ENCODE assay signal across 10 mouse cellular contexts in the genomic region with DNA sequence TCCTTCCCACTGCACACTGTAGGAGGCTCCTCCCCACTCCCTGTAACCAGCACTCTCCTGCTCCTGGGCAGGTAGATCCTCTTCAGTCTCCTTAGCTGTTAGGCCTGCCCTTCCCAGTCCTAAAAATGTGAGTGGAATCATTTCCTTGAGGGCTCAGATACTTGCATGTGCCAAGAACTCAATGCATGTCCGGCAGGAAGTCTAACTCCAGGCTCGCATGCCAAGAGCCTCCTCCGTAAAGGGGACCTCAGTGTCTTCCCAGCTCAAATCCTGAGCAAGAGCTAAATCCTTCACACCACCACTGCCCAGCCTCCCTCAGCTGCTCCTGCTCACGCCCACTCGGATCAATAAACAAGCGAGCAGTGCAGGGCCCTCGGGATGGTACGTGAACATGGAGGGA. TPM values are rescaled to one million over a fixed set of nuclear protein-coding genes. Genes with fewer than 3 reads are reported as not detected.
DNase-seq lines count a peak whose midpoint lies in the region; ATAC-seq and TF ChIP-seq lines count a peak whose summit lies in the region.
"Had no signal": no experiment of that assay in that cellular context is flagged by ENCODE, and none has a peak within 500 bp of the region (broad histone marks: within the 10 kb centered on the region; RNA-seq: fewer than 3 reads in every experiment).

No protein-coding gene starts in this region.

- H3K27ac ChIP-seq in hindbrain, embryonic 10.5 days: peak overlapping the region; percentile 3
- H3K27ac ChIP-seq in hindbrain, embryonic 13.5 days: no peak overlapping the region
- H3K27ac ChIP-seq in embryonic fibroblast, embryonic 13.5 days (ENCODE audit: insufficient read depth, low read length): peak overlapping the region; percentile 1; the same call in 1 of the 2 replicates
- H3K27ac ChIP-seq in lung, postnatal 0 days (ENCODE audit: low read length): peak overlapping the region; percentile 38
- no peak overlapping the region for H3K27ac ChIP-seq in midbrain, embryonic 15.5 days
- H3K27ac ChIP-seq: layer of hippocampus, adult 2 months had no signal

- no peak overlapping the region for H3K4me3 ChIP-seq in hindbrain, embryonic 10.5 days
- no peak overlapping the region for H3K4me3 ChIP-seq in hindbrain, embryonic 13.5 days
- no peak overlapping the region for H3K4me3 ChIP-seq in embryonic fibroblast, embryonic 13.5 days (ENCODE audit: insufficient read depth, low read length)
- H3K4me3 ChIP-seq in lung, postnatal 0 days (ENCODE audit: low read depth, low read length): no peak overlapping the region
- no peak overlapping the region for H3K4me3 ChIP-seq in midbrain, embryonic 15.5 days
- H3K4me3 ChIP-seq: layer of hippocampus, adult 2 months had no signal

- no peaks in the 10 kb centered on the region for H3K27me3 ChIP-seq in hindbrain, embryonic 10.5 days (ENCODE audit: insufficient read depth, poor library complexity, severe bottlenecking)
- H3K27me3 ChIP-seq in hindbrain, embryonic 13.5 days: 0 out of 2 replicates have a peak, but pooled peaks cover 2% of the 10 kb centered on the region
- H3K27me3 ChIP-seq in lung, postnatal 0 days (replicated peaks; ENCODE audit: insufficient read depth, low read length): no peaks in the 10 kb centered on the region
- H3K27me3 ChIP-seq in midbrain, embryonic 15.5 days (replicated peaks): no peaks in the 10 kb centered on the region

- H3K9me3 ChIP-seq in hindbrain, embryonic 10.5 days: no peaks in the 10 kb centered on the region
- H3K9me3 ChIP-seq in hindbrain, embryonic 13.5 days: no peaks in the 10 kb centered on the region
- H3K9me3 ChIP-seq in lung, postnatal 0 days (ENCODE audit: low read length): no peaks in the 10 kb centered on the region
- no peaks in the 10 kb centered on the region for H3K9me3 ChIP-seq in midbrain, embryonic 15.5 days

- ATAC-seq in hindbrain, embryonic 13.5 days (ENCODE audit: low FRiP score): no peak
- no peak for ATAC-seq in lung, postnatal 0 days
- no peak for ATAC-seq in midbrain, embryonic 15.5 days (replicated peaks)

- TF ChIP-seq POLR2A in embryonic fibroblast, embryonic 13.5 days (IDR thresholded peaks at IDR 0.05; ENCODE audit: low read depth, low read length): no peak

- H3K9ac ChIP-seq in hindbrain, embryonic 13.5 days: no peak overlapping the region
- H3K9ac ChIP-seq in lung, postnatal 0 days (replicated peaks; ENCODE audit: low read depth): peak overlapping the region; percentile 13
- no peak overlapping the region for H3K9ac ChIP-seq in midbrain, embryonic 15.5 days

- no peak for DNase-seq in hindbrain, embryonic 10.5 days (ENCODE audit: low spot score)
- DNase-seq in kidney, adult 9 months: peak; percentile 67
- peak; percentile 48 for DNase-seq in lung, postnatal 0 days (ENCODE audit: low spot score)
- DNase-seq in retina, embryonic 14.5 days (ENCODE audit: low spot score): no peak
- DNase-seq in B cell, adult 2 months: no peak
- DNase-seq: right cerebral cortex, postnatal 25 days had no signal

- no peak for TF ChIP-seq EP300 in lung, postnatal 0 days (IDR thresholded peaks at IDR 0.05)

- peaks cover 62% of the 10 kb centered on the region for H3K4me1 ChIP-seq in hindbrain, embryonic 10.5 days (replicated peaks)
- H3K4me1 ChIP-seq in hindbrain, embryonic 13.5 days (replicated peaks): peaks cover 30% of the 10 kb centered on the region
- peaks cover 13% of the 10 kb centered on the region for H3K4me1 ChIP-seq in embryonic fibroblast, embryonic 13.5 days (ENCODE audit: control insufficient read depth, insufficient read depth, low read length)
- H3K4me1 ChIP-seq in lung, postnatal 0 days (ENCODE audit: insufficient read depth, low read depth, low read length): peaks cover 14% of the 10 kb centered on the region; the same call in 1 of the 2 replicates
- H3K4me1 ChIP-seq in midbrain, embryonic 15.5 days: no peaks in the 10 kb centered on the region; the same call in 1 of the 2 replicates

- no peak overlapping the region for H3K4me2 ChIP-seq in hindbrain, embryonic 13.5 days
- peak overlapping the region; percentile 20 for H3K4me2 ChIP-seq in lung, postnatal 0 days (replicated peaks; ENCODE audit: low read depth, low read length)
- H3K4me2 ChIP-seq in midbrain, embryonic 15.5 days: no peak overlapping the region

- H3K36me3 ChIP-seq in hindbrain, embryonic 10.5 days: peaks cover 49% of the 10 kb centered on the region
- H3K36me3 ChIP-seq in hindbrain, embryonic 13.5 days: no peaks in the 10 kb centered on the region
- 0 out of 2 replicates have a peak, but pooled peaks cover 14% of the 10 kb centered on the region for H3K36me3 ChIP-seq in lung, postnatal 0 days (ENCODE audit: insufficient read depth, low read length)
- H3K36me3 ChIP-seq in midbrain, embryonic 15.5 days (replicated peaks): no peaks in the 10 kb centered on the region

- 49% methylated on average over 8 of the region's 8 CpGs for WGBS in hindbrain, embryonic 10.5 days
- WGBS in hindbrain, embryonic 13.5 days: 49% methylated on average over 8 of the region's 8 CpGs
- 29% methylated on average over 8 of the region's 8 CpGs for WGBS in lung, postnatal 0 days
- 62% methylated on average over 8 of the region's 8 CpGs for WGBS in midbrain, embryonic 15.5 days

- no peak for TF ChIP-seq CTCF in embryonic fibroblast, embryonic 13.5 days (IDR thresholded peaks at IDR 0.05; ENCODE audit: borderline replicate concordance, insufficient read depth, low read length)
- TF ChIP-seq CTCF in lung, postnatal 0 days (IDR thresholded peaks at IDR 0.05): no peak

RNA-seq across cellular contexts. Expression of a gene that starts 1.0 kb away (rescaled TPM):
- 1.3 and 2.7 TPM in 2 replicates for polyA plus RNA-seq in hindbrain, embryonic 10.5 days (2016; fragmentation: Nextera tagmentation; extraction: Ambion mirVana)
- 0.36 and 1.7 TPM in 2 replicates for polyA plus RNA-seq in hindbrain, embryonic 13.5 days (2015; fragmentation: Nextera tagmentation; extraction: Ambion mirVana)
- polyA plus RNA-seq in embryonic fibroblast, embryonic 13.5 days (2011; ENCODE audit: insufficient read length, low read depth, missing spikeins): 3.0 TPM in 1 of 2 replicates, not detected in the other
- polyA plus RNA-seq in lung, postnatal 0 days (2015; fragmentation: Nextera tagmentation; extraction: Ambion mirVana): 1.6 and 1.8 TPM in 2 replicates
- polyA plus RNA-seq in midbrain, embryonic 15.5 days (2015; fragmentation: Nextera tagmentation; extraction: Ambion mirVana): 0.65 and 1.1 TPM in 2 replicates

RNA-seq across cellular contexts. Expression of a gene that starts 4.7 kb away (rescaled TPM):
- 0.35 and 0.80 TPM in 2 replicates for polyA plus RNA-seq in hindbrain, embryonic 10.5 days (2016; fragmentation: Nextera tagmentation; extraction: Ambion mirVana)
- not detected in 2 replicates for polyA plus RNA-seq in hindbrain, embryonic 13.5 days (2015; fragmentation: Nextera tagmentation; extraction: Ambion mirVana)
- polyA plus RNA-seq in embryonic fibroblast, embryonic 13.5 days (2011; ENCODE audit: insufficient read length, low read depth, missing spikeins): not detected in 2 replicates
- polyA plus RNA-seq in lung, postnatal 0 days (2015; fragmentation: Nextera tagmentation; extraction: Ambion mirVana): 0.31 TPM in 1 of 2 replicates, not detected in the other
- not detected in 2 replicates for polyA plus RNA-seq in midbrain, embryonic 15.5 days (2015; fragmentation: Nextera tagmentation; extraction: Ambion mirVana)

RNA-seq across cellular contexts. Expression of a gene that starts 4.7 kb away (rescaled TPM):
- 388 and 494 TPM in 2 replicates for polyA plus RNA-seq in hindbrain, embryonic 10.5 days (2016; fragmentation: Nextera tagmentation; extraction: Ambion mirVana)
- polyA plus RNA-seq in hindbrain, embryonic 13.5 days (2015; fragmentation: Nextera tagmentation; extraction: Ambion mirVana): 211 and 226 TPM in 2 replicates
- 771 and 857 TPM in 2 replicates for polyA plus RNA-seq in embryonic fibroblast, embryonic 13.5 days (2011; ENCODE audit: insufficient read length, low read depth, missing spikeins)
- 1,373 and 1,710 TPM in 2 replicates for polyA plus RNA-seq in lung, postnatal 0 days (2015; fragmentation: Nextera tagmentation; extraction: Ambion mirVana)
- 135 and 145 TPM in 2 replicates for polyA plus RNA-seq in midbrain, embryonic 15.5 days (2015; fragmentation: Nextera tagmentation; extraction: Ambion mirVana)

RNA-seq across cellular contexts. Expression of a gene that starts 9.9 kb away (rescaled TPM):
- polyA plus RNA-seq in hindbrain, embryonic 10.5 days (2016; fragmentation: Nextera tagmentation; extraction: Ambion mirVana): 16.8 and 17.0 TPM in 2 replicates
- 8.8 and 10.4 TPM in 2 replicates for polyA plus RNA-seq in hindbrain, embryonic 13.5 days (2015; fragmentation: Nextera tagmentation; extraction: Ambion mirVana)
- polyA plus RNA-seq in embryonic fibroblast, embryonic 13.5 days (2011; ENCODE audit: insufficient read length, low read depth, missing spikeins): 14.3 and 19.1 TPM in 2 replicates
- 12.7 and 14.4 TPM in 2 replicates for polyA plus RNA-seq in lung, postnatal 0 days (2015; fragmentation: Nextera tagmentation; extraction: Ambion mirVana)
- 6.2 and 8.4 TPM in 2 replicates for polyA plus RNA-seq in midbrain, embryonic 15.5 days (2015; fragmentation: Nextera tagmentation; extraction: Ambion mirVana)

RNA-seq across cellular contexts. Expression of a gene that starts 16.0 kb away (rescaled TPM):
- polyA plus RNA-seq in hindbrain, embryonic 10.5 days (2016; fragmentation: Nextera tagmentation; extraction: Ambion mirVana): 5.1 and 6.9 TPM in 2 replicates
- polyA plus RNA-seq in hindbrain, embryonic 13.5 days (2015; fragmentation: Nextera tagmentation; extraction: Ambion mirVana): 13.4 and 13.6 TPM in 2 replicates
- 5.1 and 16.5 TPM in 2 replicates for polyA plus RNA-seq in embryonic fibroblast, embryonic 13.5 days (2011; ENCODE audit: insufficient read length, low read depth, missing spikeins)
- 402 and 510 TPM in 2 replicates for polyA plus RNA-seq in lung, postnatal 0 days (2015; fragmentation: Nextera tagmentation; extraction: Ambion mirVana)
- polyA plus RNA-seq in midbrain, embryonic 15.5 days (2015; fragmentation: Nextera tagmentation; extraction: Ambion mirVana): 14.9 and 18.8 TPM in 2 replicates

Comparison
In these comparisons a context has a peak if more than half of its experiments do, and no peak if none do; other contexts are left out.
1. H3K27ac ChIP-seq: peak in hindbrain, embryonic 10.5 days (single experiment), embryonic fibroblast, embryonic 13.5 days (single experiment) and lung, postnatal 0 days (single experiment); none in hindbrain, embryonic 13.5 days (single experiment) and midbrain, embryonic 15.5 days (single experiment).
2. DNase-seq: peak in kidney, adult 9 months (single experiment) and lung, postnatal 0 days (single experiment); none in hindbrain, embryonic 10.5 days (single experiment), retina, embryonic 14.5 days (single experiment) and B cell, adult 2 months (0 of 2).